Mouse (Mus musculus): Measurements from ENCODE around the gene Mtrf1l. TPM values are rescaled to one million over a fixed set of nuclear protein-coding genes. Genes with fewer than 3 reads are reported as not detected.
A peak's percentile ranks its signal among the peaks of the same experiment; 100 is the strongest.

Gene Mtrf1l
- polyA plus RNA-seq, 1 experiment from 2014 or later = 13.8 TPM

DNA sequence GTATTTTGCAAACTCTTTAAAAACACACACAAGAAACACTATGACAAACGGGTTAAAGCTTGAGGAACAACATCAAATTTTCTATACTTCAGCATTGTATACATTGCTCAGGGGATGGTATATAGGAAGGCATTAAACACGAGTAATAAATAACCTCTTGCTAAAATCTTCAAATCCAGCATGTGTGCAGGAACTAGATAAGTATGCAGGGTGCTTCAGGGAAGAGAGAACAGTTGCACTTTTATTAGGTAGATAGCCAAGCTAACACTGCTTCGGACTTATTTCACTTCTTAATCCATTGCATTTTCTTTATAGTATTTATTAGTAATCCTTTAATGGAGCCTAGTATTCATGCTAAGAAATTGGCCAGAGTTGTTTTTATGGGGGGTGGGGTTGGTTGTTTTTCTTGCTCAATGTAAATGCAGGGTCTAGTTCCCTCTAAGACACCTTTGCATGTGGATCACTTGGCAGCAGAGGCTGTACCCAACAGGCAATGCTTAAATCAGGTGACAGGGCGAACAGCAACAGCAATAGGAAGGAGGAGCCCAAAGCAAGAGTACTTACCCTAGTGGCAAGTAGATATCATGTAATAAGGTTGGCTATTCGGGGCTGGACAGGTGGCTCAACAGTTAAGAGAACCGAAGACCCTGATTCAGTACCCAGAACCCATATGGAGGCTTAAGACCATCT is 2.8 kb upstream of the Mtrf1l start:
- no peak overlapping the region for H3K4me2 ChIP-seq (replicated peaks)
- H3K9me3 ChIP-seq (replicated peaks) = no peaks in the 10 kb centered on the region
- H3K27me3 ChIP-seq = no peaks in the 10 kb centered on the region
- no peak overlapping the region for H3K9ac ChIP-seq
- H3K36me3 ChIP-seq = no peaks in the 10 kb centered on the region
- no peak overlapping the region for H3K27ac ChIP-seq (replicated peaks)
- peaks cover 13% of the 10 kb centered on the region for H3K4me1 ChIP-seq
- ATAC-seq (ENCODE audit: insufficient number of reproducible peaks, low FRiP score, low TSS enrichment, low read depth) = no peak
- no peak overlapping the region for H3K4me3 ChIP-seq (replicated peaks)
- WGBS = 73% methylated on average over 6 of the region's 6 CpGs

DNA sequence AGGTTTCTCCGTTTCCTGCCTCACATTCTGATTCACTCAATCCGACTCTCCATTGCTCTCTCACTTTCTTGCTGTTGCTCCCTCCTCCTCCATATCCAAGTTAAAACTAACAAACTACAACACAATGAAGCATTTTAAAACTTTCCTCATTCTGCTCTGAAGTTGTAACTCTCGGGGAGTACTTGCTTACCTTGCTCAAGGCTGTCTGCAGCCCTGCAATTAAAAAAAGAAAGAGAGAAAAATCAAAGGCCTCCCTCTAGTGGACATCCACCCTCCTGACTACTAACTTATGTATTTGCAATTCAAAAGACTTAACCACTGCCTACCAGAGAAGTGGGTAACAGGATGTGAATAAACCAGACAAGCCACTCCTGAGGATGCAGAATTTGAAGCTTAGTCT is 1.1 kb upstream of the Mtrf1l start:
- Histone ChIP-seq H3K4me3 (replicated peaks) (peak overlapping the region; percentile 92), H3K27me3 (no peaks in the 10 kb centered on the region), H3K9ac (no peak overlapping the region), H3K4me2 (replicated peaks) (peak overlapping the region; percentile 59), H3K36me3 (peaks cover 1% of the 10 kb centered on the region), H3K4me1 (peaks cover 13% of the 10 kb centered on the region), H3K27ac (replicated peaks) (peak overlapping the region; percentile 94), H3K9me3 (replicated peaks) (no peaks in the 10 kb centered on the region)
- WGBS = 0% methylated on average over 3 of the region's 3 CpGs
- ATAC-seq (ENCODE audit: insufficient number of reproducible peaks, low FRiP score, low TSS enrichment, low read depth) = no peak

GRCm38 (mm10) chr10:5823291-5823739 is 395 bp downstream of the Mtrf1l start:
- peak overlapping the region; percentile 58 for H3K4me2 ChIP-seq (replicated peaks)
- peaks cover 15% of the 10 kb centered on the region for H3K36me3 ChIP-seq
- no peaks in the 10 kb centered on the region for H3K27me3 ChIP-seq
- peak overlapping the region; percentile 85 for H3K9ac ChIP-seq
- H3K4me3 ChIP-seq (replicated peaks) = peak overlapping the region; percentile 92
- peaks cover 13% of the 10 kb centered on the region for H3K4me1 ChIP-seq
- under 1% methylated on average over 35 of the region's 37 CpGs for WGBS
- no peaks in the 10 kb centered on the region for H3K9me3 ChIP-seq (replicated peaks)
- ATAC-seq (ENCODE audit: insufficient number of reproducible peaks, low FRiP score, low TSS enrichment, low read depth) = no peak; the same call in 1 of the 2 replicates
- H3K27ac ChIP-seq (replicated peaks) = peak overlapping the region; percentile 94

- Histone ChIP-seq H3K9me3 (replicated peaks) (no peaks in the 10 kb centered on the region), H3K4me1 (peaks cover 13% of the 10 kb centered on the region), H3K27ac (replicated peaks) (no peak overlapping the region), H3K4me3 (replicated peaks) (no peak overlapping the region), H3K9ac (no peak overlapping the region), H3K36me3 (peaks cover 50% of the 10 kb centered on the region), H3K27me3 (no peaks in the 10 kb centered on the region), H3K4me2 (replicated peaks) (no peak overlapping the region)
- no peak for ATAC-seq (ENCODE audit: insufficient number of reproducible peaks, low FRiP score, low TSS enrichment, low read depth)
- 86% methylated on average over 3 of the region's 3 CpGs for WGBS
Observed at GRCm38 (mm10) chr10:5818772-5819171, 4.9 kb downstream of the Mtrf1l start.

- no peak overlapping the region for H3K27ac ChIP-seq (replicated peaks)
- H3K9ac ChIP-seq = no peak overlapping the region
- no peak overlapping the region for H3K4me2 ChIP-seq (replicated peaks)
- no peak overlapping the region for H3K4me3 ChIP-seq (replicated peaks)
- H3K4me1 ChIP-seq = no peaks in the 10 kb centered on the region
- no peaks in the 10 kb centered on the region for H3K27me3 ChIP-seq
- peaks cover 72% of the 10 kb centered on the region for H3K36me3 ChIP-seq
- 98% methylated on average over 2 of the region's 2 CpGs for WGBS
- no peak for ATAC-seq (ENCODE audit: insufficient number of reproducible peaks, low FRiP score, low TSS enrichment, low read depth)
- no peaks in the 10 kb centered on the region for H3K9me3 ChIP-seq (replicated peaks)
Observed at GRCm38 (mm10) chr10:5815968-5816367, 7.7 kb downstream of the Mtrf1l start.

- ATAC-seq (ENCODE audit: insufficient number of reproducible peaks, low FRiP score, low TSS enrichment, low read depth) = no peak
- WGBS = 91% methylated on average over 11 of the region's 11 CpGs
- H3K4me3 ChIP-seq (replicated peaks) = no peak overlapping the region
- H3K9ac ChIP-seq = no peak overlapping the region
- no peaks in the 10 kb centered on the region for H3K9me3 ChIP-seq (replicated peaks)
- H3K36me3 ChIP-seq = peaks cover 62% of the 10 kb centered on the region
- no peaks in the 10 kb centered on the region for H3K4me1 ChIP-seq
- no peaks in the 10 kb centered on the region for H3K27me3 ChIP-seq
- H3K27ac ChIP-seq (replicated peaks) = no peak overlapping the region
- H3K4me2 ChIP-seq (replicated peaks) = no peak overlapping the region
Observed at GRCm38 (mm10) chr10:5813724-5814123, 10.0 kb downstream of the Mtrf1l start.

GRCm38 (mm10) chr10:5807683-5808082 is 16.0 kb downstream of the Mtrf1l start:
- Histone ChIP-seq H3K36me3 (peaks cover 13% of the 10 kb centered on the region), H3K27ac (replicated peaks) (no peak overlapping the region), H3K27me3 (no peaks in the 10 kb centered on the region), H3K9ac (no peak overlapping the region), H3K4me2 (replicated peaks) (no peak overlapping the region), H3K9me3 (replicated peaks) (no peaks in the 10 kb centered on the region), H3K4me1 (peaks cover 19% of the 10 kb centered on the region), H3K4me3 (replicated peaks) (no peak overlapping the region)
- ATAC-seq (ENCODE audit: insufficient number of reproducible peaks, low FRiP score, low TSS enrichment, low read depth) = no peak
- 73% methylated on average over 2 of the region's 2 CpGs for WGBS

- Histone ChIP-seq H3K4me2 (replicated peaks) (no peak overlapping the region), H3K27me3 (no peaks in the 10 kb centered on the region), H3K36me3 (peaks cover 8% of the 10 kb centered on the region), H3K9ac (no peak overlapping the region), H3K4me1 (peaks cover 22% of the 10 kb centered on the region), H3K4me3 (replicated peaks) (no peak overlapping the region), H3K9me3 (replicated peaks) (no peaks in the 10 kb centered on the region), H3K27ac (replicated peaks) (no peak overlapping the region)
- no peak for ATAC-seq (ENCODE audit: insufficient number of reproducible peaks, low FRiP score, low TSS enrichment, low read depth)
- WGBS = 60% methylated on average over 4 of the region's 4 CpGs
Observed at GRCm38 (mm10) chr10:5806996-5807395, 16.7 kb downstream of the Mtrf1l start.

DNA sequence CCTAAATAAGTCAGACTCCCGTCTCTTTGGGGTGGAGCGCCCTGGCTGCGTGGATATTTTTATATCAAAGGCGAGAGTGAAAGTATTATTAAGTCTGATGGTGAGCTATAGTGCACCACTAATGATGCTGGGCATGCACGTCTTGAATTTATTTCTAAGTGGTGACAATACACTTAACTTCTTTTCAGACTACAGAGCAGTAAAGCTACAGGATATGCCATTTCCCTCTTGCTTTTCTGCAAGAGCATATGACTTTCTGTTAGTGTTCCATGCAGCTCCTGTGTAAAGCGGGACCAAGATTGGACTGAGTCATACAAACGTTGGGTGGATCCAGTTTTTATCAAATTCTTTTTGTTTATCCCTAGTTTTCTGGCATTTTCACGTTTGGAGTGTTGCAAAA is 17.3 kb downstream of the Mtrf1l start:
- Histone ChIP-seq H3K4me3 (replicated peaks) (peak overlapping the region; percentile 80), H3K9ac (peak overlapping the region; percentile 44), H3K9me3 (replicated peaks) (no peaks in the 10 kb centered on the region), H3K27ac (replicated peaks) (peak overlapping the region; percentile 93), H3K4me2 (replicated peaks) (peak overlapping the region; percentile 55), H3K27me3 (no peaks in the 10 kb centered on the region), H3K4me1 (peaks cover 26% of the 10 kb centered on the region), H3K36me3 (peaks cover 8% of the 10 kb centered on the region; the same call in 1 of the 2 replicates)
- ATAC-seq (ENCODE audit: insufficient number of reproducible peaks, low FRiP score, low TSS enrichment, low read depth) = no peak
- WGBS = 10% methylated on average over 8 of the region's 8 CpGs

DNA sequence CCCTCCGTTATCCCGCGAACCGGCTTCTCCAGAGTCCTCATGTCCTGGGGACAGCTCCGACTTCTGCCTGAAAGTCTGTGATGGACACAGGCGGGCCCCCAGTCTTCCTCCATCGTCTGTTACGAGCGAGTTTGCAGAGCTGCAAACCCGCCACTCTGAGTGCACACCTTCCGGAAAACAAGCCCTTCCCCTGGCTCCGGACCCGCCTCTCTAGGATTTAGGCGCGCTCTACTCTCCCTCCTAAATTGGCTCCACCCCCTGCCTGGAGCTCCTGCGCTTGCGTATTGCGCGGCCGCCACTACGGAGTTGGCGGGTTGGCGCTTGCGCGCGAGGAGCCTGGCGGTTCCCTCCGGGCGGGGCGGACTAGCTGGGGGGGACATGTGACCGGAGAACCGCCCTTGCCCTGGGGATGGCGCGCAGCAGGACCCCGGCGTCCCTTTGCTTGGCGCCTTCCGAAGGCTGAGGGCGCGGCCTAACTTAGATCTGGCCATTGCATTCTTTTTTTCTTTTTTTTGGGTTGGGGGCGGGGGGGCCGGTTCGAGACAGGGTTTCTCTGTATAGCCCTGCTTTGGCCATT is 17.9 kb downstream of the Mtrf1l start:
- Histone ChIP-seq H3K4me3 (replicated peaks) (peak overlapping the region; percentile 80), H3K4me2 (replicated peaks) (peak overlapping the region; percentile 55), H3K27me3 (no peaks in the 10 kb centered on the region), H3K36me3 (peaks cover 14% of the 10 kb centered on the region), H3K9me3 (replicated peaks) (no peaks in the 10 kb centered on the region), H3K4me1 (peaks cover 26% of the 10 kb centered on the region), H3K9ac (peak overlapping the region; percentile 45), H3K27ac (replicated peaks) (peak overlapping the region; percentile 93)
- peak; percentile 95 for ATAC-seq (ENCODE audit: insufficient number of reproducible peaks, low FRiP score, low TSS enrichment, low read depth)
- 0% methylated on average over 43 of the region's 43 CpGs for WGBS

- H3K36me3 ChIP-seq = peaks cover 19% of the 10 kb centered on the region
- H3K4me3 ChIP-seq (replicated peaks) = peak within 1 kb of the TSS; percentile 80
- peaks cover 26% of the 10 kb centered on the region for H3K4me1 ChIP-seq
- under 1% methylated on average over 41 of the region's 42 CpGs for WGBS
- H3K27me3 ChIP-seq = no peaks in the 10 kb centered on the region
- peak; percentile 96 for ATAC-seq (ENCODE audit: insufficient number of reproducible peaks, low FRiP score, low TSS enrichment, low read depth)
- peak within 1 kb of the TSS; percentile 50 for H3K9ac ChIP-seq
- peak within 1 kb of the TSS; percentile 93 for H3K27ac ChIP-seq (replicated peaks)
- H3K9me3 ChIP-seq (replicated peaks) = no peaks in the 10 kb centered on the region
- H3K4me2 ChIP-seq (replicated peaks) = peak within 1 kb of the TSS; percentile 94
Observed at GRCm38 (mm10) chr10:5805243-5805730, 18.4 kb downstream of the Mtrf1l start, which contains the start of gene Fbxo5. Gene Fbxo5, minus strand, starts transcription at chr10:5805600.

Data from embryonic facial prominence, embryonic 15.5 days (tissue).